Mouse (Mus musculus): ENCODE data around the gene Tcl1. TPM values are rescaled to one million over a fixed set of nuclear protein-coding genes. Genes with fewer than 3 reads are reported as not detected.
A peak's percentile ranks its signal among the peaks of the same experiment; 100 is the strongest.
"Not testable (repeated sequence)": the region's sequence is repeated elsewhere in the genome, so short reads cannot be mapped to it uniquely, and the experiment has no call there.

The Tcl1 gene
- total RNA-seq, 2 experiments from 2014 or later: not detected

- not testable (repeated sequence) for DNase-seq (ENCODE audit: low spot score in 2 of 2)
These were observed 41.5 kb downstream of the Tcl1 start for GRCm38 (mm10) chr12:105181040-105181644.

- not testable (repeated sequence) for DNase-seq (ENCODE audit: low spot score in 2 of 2)
These were observed 46.5 kb downstream of the Tcl1 start, which contains the start of gene Tcl1b5 for GRCm38 (mm10) chr12:105176044-105176443. TSS of gene Tcl1b5 (plus strand) at chr12:105176344.

- peak; percentile 40 to 66 for DNase-seq (ENCODE audit: low spot score in 2 of 2)
These were observed 48.3 kb downstream of the Tcl1 start for GRCm38 (mm10) chr12:105174318-105174717.

- no peak for DNase-seq (ENCODE audit: low spot score in 2 of 2)
These were observed 49.2 kb downstream of the Tcl1 start for GRCm38 (mm10) chr12:105173366-105173765.

Other genes starting within 250 kb of the Tcl1 start
- 1 to 10 TPM; 2.0 to 2.3 TPM for gene Syne3, start 213.0 kb downstream of the Tcl1 start, total RNA-seq (2021)
- 10 to 100 TPM; 45.9 to 46.2 TPM for gene Glrx5, start 190.1 kb downstream of the Tcl1 start, total RNA-seq (2021)
- gene Tcl1b2, start 76.8 kb downstream of the Tcl1 start, total RNA-seq (2021): not detected
- not detected for gene Tcl1b1, start 63.1 kb downstream of the Tcl1 start, total RNA-seq (2021)
- gene Tcl1b5, start 46.4 kb downstream of the Tcl1 start, total RNA-seq (2021): not detected
- gene Tcl1b3, start 31.8 kb downstream of the Tcl1 start, total RNA-seq (2021): not detected
- not detected for gene Tcl1b4, start 20.8 kb downstream of the Tcl1 start, total RNA-seq (2021)
- gene Tunar, start 111.1 kb upstream of the Tcl1 start, total RNA-seq (2021): 10 to 100 TPM; 16.2 to 16.8 TPM
- gene D430019H16Rik, start 231.1 kb upstream of the Tcl1 start, total RNA-seq (2021): 100 to 1,000 TPM; 108 to 114 TPM

All from layer of hippocampus, adult 18-20 months (tissue).